Mouse (Mus musculus): ENCODE measurements around the gene Usb1. TPM values are rescaled to one million over a fixed set of nuclear protein-coding genes. Genes with fewer than 3 reads are reported as not detected.

The Usb1 gene
- polyA plus RNA-seq (2011; ENCODE audit: insufficient read length, low read depth, missing spikeins), result 22.8 and 24.1 TPM in 2 replicates

DNA sequence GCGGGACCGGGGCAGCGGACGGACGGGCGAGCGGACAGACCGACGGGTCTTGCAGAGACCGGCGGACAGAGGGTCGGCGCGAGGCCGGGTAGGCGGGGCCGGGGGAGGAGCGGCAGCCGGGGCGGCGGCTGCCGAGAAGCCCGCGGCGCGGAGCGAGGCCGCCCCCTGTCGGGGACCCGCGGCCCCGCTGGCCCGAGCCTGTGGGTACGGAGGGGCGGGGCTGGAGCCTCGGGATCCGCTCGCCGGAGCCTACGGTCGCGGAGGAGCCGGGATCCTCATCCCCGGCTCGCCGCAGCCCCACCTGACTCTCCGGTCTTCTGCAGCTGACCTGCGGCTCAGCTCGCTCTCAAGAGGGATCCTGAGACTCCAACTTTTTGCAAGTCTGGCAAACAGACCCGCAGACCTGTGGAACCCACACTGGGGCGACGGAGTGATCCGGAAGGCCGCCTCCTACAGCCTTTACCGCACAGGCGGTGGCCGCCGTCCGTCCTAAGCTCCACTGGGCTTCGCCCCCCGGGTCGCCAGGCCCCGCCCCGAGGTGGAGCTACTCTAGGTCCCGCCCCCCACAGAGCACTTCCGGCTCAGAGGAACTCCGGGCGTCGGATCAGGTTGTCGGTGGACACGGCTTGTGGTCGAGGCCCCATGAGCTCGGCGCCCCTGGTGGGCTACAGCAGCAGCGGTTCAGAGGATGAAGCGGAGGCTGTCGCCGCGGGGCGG, at the start of gene Usb1, which contains the start of gene Zfp319:
TSS of gene Usb1 (plus strand) at position 565 of the 717 bp plus-strand sequence.
TSS of gene Zfp319 (minus strand) at position 231 of the 717 bp plus-strand sequence.
- TF ChIP-seq CTCF (IDR thresholded peaks at IDR 0.05; ENCODE audit: borderline replicate concordance, insufficient read depth, low read length) (no peak), POLR2A (IDR thresholded peaks at IDR 0.05; ENCODE audit: low read depth, low read length) (peak; percentile 90)
- Histone ChIP-seq H3K27ac (ENCODE audit: insufficient read depth, low read length) (peak within 1 kb of the TSS; percentile 97), H3K4me1 (ENCODE audit: control insufficient read depth, insufficient read depth, low read length) (peaks cover 3% of the 10 kb centered on the region; the same call in 1 of the 2 replicates), H3K4me3 (ENCODE audit: insufficient read depth, low read length) (peak within 1 kb of the TSS; percentile 94)

DNA sequence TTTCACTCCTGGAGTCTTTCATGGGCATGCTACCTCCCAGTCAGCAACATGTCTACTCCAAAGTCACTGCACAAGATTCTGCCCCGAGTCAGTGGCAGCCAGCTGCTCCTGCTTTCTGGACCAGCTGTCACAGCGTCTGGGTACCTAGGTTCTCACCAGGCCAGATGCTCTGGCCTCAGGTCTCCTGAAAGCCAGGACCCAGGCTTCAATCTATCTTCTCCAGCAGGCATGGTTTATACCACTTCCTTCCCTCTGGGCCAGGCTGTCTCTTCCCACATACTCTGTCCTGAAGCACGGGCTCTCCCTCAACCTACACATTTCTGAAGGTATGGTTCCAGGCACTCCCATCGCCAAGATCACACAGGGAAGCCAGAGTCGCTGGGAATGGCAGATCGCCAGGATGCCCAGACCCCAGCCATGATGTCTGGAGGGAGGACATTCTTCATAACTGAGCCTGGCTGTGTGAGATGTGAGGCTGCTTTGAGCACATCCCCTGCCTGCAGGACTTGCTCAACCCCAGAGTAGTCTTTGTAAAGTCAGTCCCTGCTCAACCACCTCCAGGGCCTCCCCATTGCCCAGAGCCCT, 42.9 kb upstream of the Usb1 start:
- H3K4me1 ChIP-seq (ENCODE audit: control insufficient read depth, insufficient read depth, low read length), result no peaks in the 10 kb centered on the region
- H3K4me3 ChIP-seq (ENCODE audit: insufficient read depth, low read length), result no peak overlapping the region
- TF ChIP-seq CTCF (IDR thresholded peaks at IDR 0.05; ENCODE audit: borderline replicate concordance, insufficient read depth, low read length) (no peak), POLR2A (IDR thresholded peaks at IDR 0.05; ENCODE audit: low read depth, low read length) (no peak)
- no peak overlapping the region for H3K27ac ChIP-seq (ENCODE audit: insufficient read depth, low read length)

DNA sequence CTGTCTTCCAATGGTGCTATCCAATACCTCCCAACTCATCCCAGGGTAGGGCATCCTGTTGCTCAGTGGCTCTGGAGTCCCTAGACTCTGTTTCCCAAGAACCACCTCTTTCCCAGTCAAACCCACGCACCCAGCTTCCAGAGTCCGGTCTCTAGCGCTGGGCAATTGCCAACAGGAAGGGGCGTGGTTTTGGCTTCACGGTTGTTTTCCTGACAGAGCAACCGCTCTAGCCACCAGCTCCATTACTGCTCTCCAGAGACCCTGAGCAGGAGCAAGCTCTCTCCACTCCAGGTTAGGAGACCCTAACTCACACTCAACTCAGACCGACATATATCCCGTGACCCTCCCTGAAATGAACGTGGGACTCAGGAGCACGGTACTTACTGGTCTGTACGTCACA, 38.9 kb upstream of the Usb1 start:
- H3K4me3 ChIP-seq (ENCODE audit: insufficient read depth, low read length), result no peak overlapping the region
- TF ChIP-seq POLR2A (IDR thresholded peaks at IDR 0.05; ENCODE audit: low read depth, low read length) (0 out of 2 replicates have a peak, but pooled peaks have one; percentile 25), CTCF (IDR thresholded peaks at IDR 0.05; ENCODE audit: borderline replicate concordance, insufficient read depth, low read length) (no peak)
- H3K4me1 ChIP-seq (ENCODE audit: control insufficient read depth, insufficient read depth, low read length), result no peaks in the 10 kb centered on the region
- H3K27ac ChIP-seq (ENCODE audit: insufficient read depth, low read length), result no peak overlapping the region

DNA sequence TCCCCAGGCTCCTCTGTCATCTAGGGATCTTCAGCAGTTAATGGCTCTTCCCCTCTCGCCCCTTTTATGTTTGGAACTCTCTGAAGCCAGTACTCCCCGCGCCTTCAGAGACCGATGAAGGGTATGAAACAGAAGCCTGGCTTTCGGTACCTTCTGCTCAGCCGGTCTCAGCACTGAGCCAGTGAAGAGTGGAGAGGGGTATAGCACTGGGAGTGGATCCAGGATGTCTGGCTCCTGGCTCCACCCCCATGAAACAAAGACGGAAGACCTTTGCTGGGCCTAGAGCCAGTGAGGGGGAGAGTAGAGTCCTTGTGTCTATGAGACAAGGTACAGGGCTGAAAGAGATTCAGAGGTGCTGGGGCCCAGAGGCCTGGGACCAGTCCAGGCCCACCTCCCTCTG, 38.2 kb upstream of the Usb1 start:
- Histone ChIP-seq H3K27ac (ENCODE audit: insufficient read depth, low read length) (no peak overlapping the region), H3K4me1 (ENCODE audit: control insufficient read depth, insufficient read depth, low read length) (no peaks in the 10 kb centered on the region), H3K4me3 (ENCODE audit: insufficient read depth, low read length) (no peak overlapping the region)
- TF ChIP-seq CTCF (IDR thresholded peaks at IDR 0.05; ENCODE audit: borderline replicate concordance, insufficient read depth, low read length) (no peak), POLR2A (IDR thresholded peaks at IDR 0.05; ENCODE audit: low read depth, low read length) (no peak)

DNA sequence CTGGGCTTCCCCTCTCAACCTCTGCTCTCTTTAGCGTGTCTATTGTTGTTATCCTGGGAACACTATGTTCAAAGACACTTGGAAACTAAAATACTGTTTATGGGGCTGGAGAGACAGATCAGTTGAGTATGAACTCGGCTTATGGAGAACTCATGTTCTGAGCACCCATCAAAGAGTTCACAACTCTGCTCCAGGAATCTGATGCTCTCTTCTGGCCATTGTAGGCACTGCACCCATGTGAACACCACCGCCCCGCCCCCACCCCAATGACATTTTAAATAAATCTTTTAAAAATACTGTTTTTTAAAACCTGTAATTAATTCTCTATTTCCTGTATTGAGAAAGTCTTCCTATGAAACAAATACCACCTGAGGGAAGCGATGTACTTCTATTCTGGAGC, 29.7 kb upstream of the Usb1 start:
- TF ChIP-seq CTCF (IDR thresholded peaks at IDR 0.05; ENCODE audit: borderline replicate concordance, insufficient read depth, low read length) (no peak), POLR2A (IDR thresholded peaks at IDR 0.05; ENCODE audit: low read depth, low read length) (no peak)
- no peaks in the 10 kb centered on the region for H3K4me1 ChIP-seq (ENCODE audit: control insufficient read depth, insufficient read depth, low read length)
- no peak overlapping the region for H3K4me3 ChIP-seq (ENCODE audit: insufficient read depth, low read length)
- H3K27ac ChIP-seq (ENCODE audit: insufficient read depth, low read length), result no peak overlapping the region

DNA sequence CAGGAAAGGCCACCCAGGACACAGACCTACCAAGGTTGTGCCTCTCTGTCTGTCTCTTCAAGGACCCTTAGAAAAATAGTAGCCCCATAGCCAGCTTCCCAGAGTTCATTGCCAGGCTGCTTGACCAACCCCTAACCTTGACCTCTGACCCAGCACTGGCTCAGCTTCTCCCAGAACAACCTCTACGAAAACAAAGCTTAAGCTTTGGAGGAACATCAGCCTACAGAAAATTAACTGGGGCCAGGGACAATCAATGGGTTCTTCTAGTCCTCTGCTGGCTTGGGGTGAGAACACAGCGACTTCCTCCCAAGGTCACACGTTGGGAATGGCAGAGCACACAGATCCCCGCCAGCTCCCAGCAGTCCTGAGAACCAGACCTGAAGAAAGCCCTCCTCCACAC, 26.6 kb upstream of the Usb1 start:
- no peak for TF ChIP-seq POLR2A (IDR thresholded peaks at IDR 0.05; ENCODE audit: low read depth, low read length)
- TF ChIP-seq CTCF (IDR thresholded peaks at IDR 0.05; ENCODE audit: borderline replicate concordance, insufficient read depth, low read length), result no peak
- Histone ChIP-seq H3K4me1 (ENCODE audit: control insufficient read depth, insufficient read depth, low read length) (no peaks in the 10 kb centered on the region), H3K27ac (ENCODE audit: insufficient read depth, low read length) (no peak overlapping the region), H3K4me3 (ENCODE audit: insufficient read depth, low read length) (no peak overlapping the region)

DNA sequence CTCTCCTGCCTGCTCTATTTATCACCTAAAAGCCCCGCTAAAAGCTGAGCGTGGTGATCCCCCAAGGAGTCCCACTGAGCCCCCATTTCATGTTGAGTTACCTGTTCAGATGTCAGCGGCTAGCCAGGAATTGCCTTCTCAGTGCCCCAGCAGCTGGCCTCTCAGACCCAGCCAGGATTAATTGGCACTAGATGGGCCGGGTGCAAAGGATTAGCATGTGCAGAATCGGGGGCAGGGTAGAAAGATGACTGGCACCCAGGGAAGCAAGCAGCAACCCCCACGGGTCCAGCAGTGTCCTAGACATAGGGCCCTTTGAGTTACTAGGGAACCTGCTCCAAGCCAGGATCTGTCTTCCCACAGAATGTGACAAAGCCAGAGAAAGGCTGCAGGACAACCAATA, 25.7 kb upstream of the Usb1 start, which contains the start of gene Cngb1:
TSS of gene Cngb1 (minus strand) at position 155 of the 400 bp plus-strand sequence.
- Histone ChIP-seq H3K4me1 (ENCODE audit: control insufficient read depth, insufficient read depth, low read length) (no peaks in the 10 kb centered on the region), H3K27ac (ENCODE audit: insufficient read depth, low read length) (no peak within 1 kb of the TSS), H3K4me3 (ENCODE audit: insufficient read depth, low read length) (no peak within 1 kb of the TSS)
- TF ChIP-seq CTCF (IDR thresholded peaks at IDR 0.05; ENCODE audit: borderline replicate concordance, insufficient read depth, low read length) (no peak), POLR2A (IDR thresholded peaks at IDR 0.05; ENCODE audit: low read depth, low read length) (no peak)

DNA sequence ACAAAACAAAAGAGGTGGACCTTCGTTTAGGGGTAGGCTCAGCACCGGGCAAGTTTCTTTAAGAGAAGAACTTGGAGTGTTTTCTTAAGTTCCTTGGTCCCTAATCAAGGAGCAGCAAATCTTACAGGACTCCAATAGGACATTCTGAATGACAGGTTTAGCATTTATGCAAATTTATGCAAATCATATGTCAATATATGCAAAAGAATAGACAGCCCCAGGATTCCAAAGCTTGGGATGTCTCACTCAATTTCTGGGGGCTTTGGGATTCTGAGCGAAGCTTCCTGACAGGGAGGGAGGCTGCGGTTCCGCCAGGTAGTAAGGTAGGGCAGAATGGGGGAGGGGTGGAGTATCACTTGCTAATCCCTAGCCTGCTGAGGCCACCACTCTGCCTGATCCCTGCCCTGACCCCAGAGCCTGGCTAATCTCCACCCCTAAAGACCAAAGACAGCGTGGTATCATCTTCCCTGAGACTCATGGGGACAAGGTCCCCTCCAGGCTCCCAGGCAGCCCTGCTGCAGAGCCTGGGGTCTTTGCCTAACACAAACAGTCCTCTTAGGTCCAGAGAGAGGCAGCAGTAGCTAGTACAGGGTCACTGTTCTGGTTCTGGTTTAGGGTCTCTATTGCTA, 21.6 kb upstream of the Usb1 start, which contains the start of gene Tepp:
TSS of gene Tepp (plus strand) at position 225 of the 629 bp plus-strand sequence.
- TF ChIP-seq CTCF (IDR thresholded peaks at IDR 0.05; ENCODE audit: borderline replicate concordance, insufficient read depth, low read length) (no peak), POLR2A (IDR thresholded peaks at IDR 0.05; ENCODE audit: low read depth, low read length) (no peak)
- Histone ChIP-seq H3K27ac (ENCODE audit: insufficient read depth, low read length) (no peak within 1 kb of the TSS), H3K4me1 (ENCODE audit: control insufficient read depth, insufficient read depth, low read length) (no peaks in the 10 kb centered on the region), H3K4me3 (ENCODE audit: insufficient read depth, low read length) (no peak within 1 kb of the TSS)

DNA sequence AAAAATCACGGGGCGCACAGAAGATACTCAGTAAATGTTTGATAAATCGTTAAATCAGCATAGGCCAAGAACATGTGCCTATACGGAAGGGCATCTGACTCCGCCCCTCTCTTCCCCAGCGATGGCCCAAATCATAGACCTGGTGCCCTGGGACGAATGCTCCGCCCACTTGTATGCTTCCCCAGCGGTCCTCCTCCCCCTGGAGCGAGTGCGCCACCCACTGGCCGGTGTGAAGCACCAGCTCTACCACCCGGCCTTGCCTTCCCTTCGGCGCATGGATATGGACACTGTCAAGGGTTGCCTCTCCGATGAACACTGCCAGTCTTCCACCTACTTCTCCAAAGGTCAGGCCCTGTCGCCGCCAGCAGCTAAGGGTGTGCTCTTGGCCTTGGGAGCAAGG, 19.2 kb upstream of the Usb1 start:
- Histone ChIP-seq H3K4me3 (ENCODE audit: insufficient read depth, low read length) (no peak overlapping the region), H3K27ac (ENCODE audit: insufficient read depth, low read length) (no peak overlapping the region), H3K4me1 (ENCODE audit: control insufficient read depth, insufficient read depth, low read length) (no peaks in the 10 kb centered on the region)
- no peak for TF ChIP-seq POLR2A (IDR thresholded peaks at IDR 0.05; ENCODE audit: low read depth, low read length)
- 0 out of 2 replicates have a peak, but pooled peaks have one; percentile 9 for TF ChIP-seq CTCF (IDR thresholded peaks at IDR 0.05; ENCODE audit: borderline replicate concordance, insufficient read depth, low read length)

All from embryonic fibroblast, embryonic 13.5 days (primary cell).